Mouse (Mus musculus) olfactory bulb, adult 2 months (tissue): ENCODE data around the gene Lrig2. TPM values are rescaled to one million over a fixed set of nuclear protein-coding genes. Genes with fewer than 3 reads are reported as not detected.

ENCODE experiments used
- H3K27ac ChIP-seq: fragments of 200-500 bp; 2 replicates; pipeline ENCODE4 v1.5.1; 2012; ENCODE audit warnings: low read depth, low read length; ENCODE audit not compliant: insufficient read depth
- H3K4me1 ChIP-seq: fragments of 200-500 bp; 2 replicates; pipeline ENCODE4 v1.6.1; 2012; ENCODE audit warnings: low read length; ENCODE audit not compliant: control insufficient read depth, insufficient read depth
- H3K4me3 ChIP-seq: fragments of 200-500 bp; 2 replicates; pipeline ENCODE4 v1.5.1; 2012; ENCODE audit warnings: mild to moderate bottlenecking, low read depth, low read length, moderate library complexity; ENCODE audit not compliant: insufficient read depth
- CTCF ChIP-seq: fragments of 200-500 bp; IDR thresholded peaks from 2 replicates; pipeline ENCODE4 v1.5.1; 2012; ENCODE audit warnings: low read depth, mild to moderate bottlenecking, low read length, moderate library complexity; ENCODE audit not compliant: insufficient read depth
- POLR2A ChIP-seq: fragments of 200-500 bp; IDR thresholded peaks from 2 replicates; pipeline ENCODE4 v1.6.1; 2012; ENCODE audit warnings: mild to moderate bottlenecking, low read depth, low read length, moderate library complexity; ENCODE audit not compliant: insufficient read depth
- WGBS: fragments of 180-500 bp; shearing (Covaris S2); methylation state at CpG from one replicate; pipeline ENCODE4 v1.1.7; 2018; 5-methylcytosine and 5-hydroxymethylcytosine counted together
- polyA plus RNA-seq: library from polyadenylated mRNA; stranded (reverse); fragments of >200 nt; gene quantifications from 2 replicates; pipeline ENCODE4 v1.2.4, GENCODE M21; 2012; ENCODE audit warnings: low replicate concordance; ENCODE audit not compliant: missing spikeins, insufficient read depth, insufficient read length

Gene Lrig2
- polyA plus RNA-seq, 1 experiment = not detected

DNA sequence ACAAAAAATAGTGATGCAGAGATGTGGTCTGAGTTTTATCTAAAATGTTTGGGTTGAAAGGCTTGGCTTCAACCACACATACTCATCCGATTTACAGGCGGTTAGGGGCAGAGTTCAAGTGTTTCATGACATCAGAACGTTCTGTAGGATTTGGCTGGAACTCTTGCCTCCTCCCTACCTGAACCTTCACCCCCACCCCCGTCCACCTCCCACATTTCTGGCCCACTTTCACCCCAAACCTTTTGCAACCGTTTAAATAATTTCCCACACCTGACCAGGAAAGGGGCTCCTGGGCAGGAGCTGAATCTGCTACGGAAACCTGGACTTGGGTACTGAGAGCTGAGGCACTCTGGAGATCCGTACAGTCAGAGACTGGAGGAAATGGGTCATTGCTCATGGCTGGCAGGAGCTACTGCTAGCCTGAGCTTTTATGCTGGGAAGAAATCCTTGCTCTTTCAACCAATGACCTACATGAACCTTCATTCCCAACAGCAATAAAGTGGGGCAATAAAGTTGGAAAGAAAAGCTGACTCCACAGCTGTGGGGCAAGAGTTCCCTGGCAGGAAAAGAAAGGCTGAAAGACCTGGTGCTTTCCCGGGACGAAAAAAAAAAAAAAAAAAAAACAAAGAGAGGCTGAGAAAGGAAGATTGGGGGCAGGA is 28.9 kb upstream of the Lrig2 start:
- peaks cover 9% of the 10 kb centered on the region; the same call in 1 of the 2 replicates for H3K4me1 ChIP-seq
- no peak for TF ChIP-seq POLR2A
- no peak for TF ChIP-seq CTCF
- 0 out of 2 replicates have a peak overlapping the region, but pooled peaks have one; percentile 44 for H3K27ac ChIP-seq
- WGBS = 60% methylated on average over 9 of the region's 9 CpGs
- no peak overlapping the region for H3K4me3 ChIP-seq

DNA sequence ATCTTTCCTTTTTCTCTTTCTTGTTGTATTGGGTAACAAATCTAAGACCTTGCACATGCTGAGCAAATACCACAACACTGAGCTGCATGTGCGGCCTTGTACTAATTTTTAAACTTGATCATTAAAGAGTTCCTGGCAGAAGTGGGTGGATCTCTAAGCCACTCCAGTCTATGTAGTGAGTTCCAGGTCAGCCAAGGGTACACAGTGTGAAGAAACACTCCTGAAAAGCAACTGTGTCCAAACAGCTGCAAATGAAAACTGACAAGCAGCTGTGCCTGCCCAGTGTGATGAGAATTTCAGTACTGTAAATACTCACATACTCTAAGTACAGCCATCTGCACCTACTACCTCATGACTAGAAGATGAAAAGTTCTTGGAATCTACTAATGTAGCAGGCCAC is 21.5 kb upstream of the Lrig2 start:
- 96% methylated on average over 1 of the region's 1 CpGs for WGBS
- Histone ChIP-seq H3K27ac (no peak overlapping the region), H3K4me1 (no peaks in the 10 kb centered on the region), H3K4me3 (no peak overlapping the region)
- TF ChIP-seq CTCF = no peak
- TF ChIP-seq POLR2A = no peak

DNA sequence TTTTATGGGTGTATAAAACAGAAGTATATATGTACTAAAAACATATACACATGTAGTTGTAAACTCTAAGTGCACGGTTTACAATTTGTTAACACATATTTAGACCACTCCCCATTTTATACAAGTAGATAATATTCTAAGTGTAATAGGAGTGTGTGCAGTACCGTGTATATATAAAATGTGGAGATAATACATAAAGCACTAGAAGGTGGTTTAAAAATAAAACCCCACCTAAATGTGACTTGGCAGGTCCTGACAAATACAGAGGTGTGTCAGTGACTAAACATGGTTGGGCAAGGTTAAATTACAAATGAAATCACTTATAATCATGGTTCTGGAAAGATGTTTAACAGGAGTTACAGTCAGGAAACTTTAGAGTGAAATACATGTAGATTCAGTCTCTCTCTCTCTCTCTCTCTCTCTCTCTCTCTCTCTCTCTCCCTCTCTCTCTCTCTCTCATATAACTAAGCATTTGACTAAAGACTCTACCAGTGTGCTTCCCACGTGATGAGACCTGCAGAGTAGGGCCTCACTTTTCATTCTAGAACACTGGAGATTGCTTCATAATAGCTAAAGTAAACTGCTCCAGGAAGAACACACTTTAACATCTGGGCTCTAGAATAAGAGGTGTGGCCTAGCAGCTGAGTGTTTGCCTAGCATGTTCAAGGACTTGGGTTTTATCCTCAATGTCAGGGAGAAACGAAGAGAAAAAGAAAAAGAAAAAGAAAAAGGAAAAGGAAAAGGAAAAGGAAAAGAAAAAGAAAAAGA is 14.6 kb upstream of the Lrig2 start:
- Histone ChIP-seq H3K4me3 (no peak overlapping the region), H3K27ac (no peak overlapping the region), H3K4me1 (no peaks in the 10 kb centered on the region)
- TF ChIP-seq POLR2A (no peak), CTCF (no peak)
- WGBS = 87% methylated on average over 4 of the region's 4 CpGs

DNA sequence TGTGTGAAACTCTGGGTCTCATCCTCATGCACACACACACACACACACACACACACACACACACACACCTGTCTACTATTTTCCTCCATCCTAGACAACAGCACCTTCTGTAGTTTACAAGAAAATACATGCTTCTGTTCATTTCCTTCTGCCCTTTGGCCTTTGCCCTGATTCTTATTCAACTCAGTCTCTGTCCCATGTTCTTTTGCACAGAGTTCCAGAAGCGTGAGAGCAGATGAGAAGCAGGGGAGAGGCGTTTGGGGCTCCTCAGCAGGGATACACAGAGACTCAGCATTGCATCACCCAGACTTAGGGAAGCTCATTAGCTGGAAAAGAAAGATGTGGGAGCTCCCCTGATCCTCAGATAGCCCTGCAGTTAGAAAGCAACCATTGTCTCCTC is 13.8 kb upstream of the Lrig2 start:
- WGBS = 71% methylated on average over 2 of the region's 2 CpGs
- no peak overlapping the region for H3K4me3 ChIP-seq
- no peaks in the 10 kb centered on the region for H3K4me1 ChIP-seq
- no peak overlapping the region for H3K27ac ChIP-seq
- no peak for TF ChIP-seq POLR2A
- no peak for TF ChIP-seq CTCF

DNA sequence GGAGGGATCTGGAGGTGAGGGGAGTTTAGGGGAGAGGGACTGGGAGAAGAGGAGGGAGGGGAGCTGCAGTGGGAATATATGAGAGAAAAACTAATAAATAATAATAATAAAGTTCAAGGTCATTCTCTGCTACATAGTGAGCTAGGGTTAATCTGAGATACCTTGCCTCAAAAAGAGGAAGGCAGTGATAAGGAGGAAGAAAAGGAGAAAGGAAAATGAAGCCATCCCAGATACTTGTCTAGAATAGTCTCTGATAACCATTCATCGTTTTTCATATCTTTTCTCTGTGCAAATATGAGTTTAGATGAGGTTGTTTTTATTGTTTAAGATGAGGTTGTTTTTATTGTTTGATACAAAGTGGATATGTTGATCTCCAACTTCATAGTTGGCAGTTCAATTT is 13.3 kb upstream of the Lrig2 start:
- no peak for TF ChIP-seq POLR2A
- TF ChIP-seq CTCF = no peak
- 87% methylated on average over 1 of the region's 1 CpGs for WGBS
- Histone ChIP-seq H3K4me1 (no peaks in the 10 kb centered on the region), H3K4me3 (no peak overlapping the region), H3K27ac (no peak overlapping the region)

DNA sequence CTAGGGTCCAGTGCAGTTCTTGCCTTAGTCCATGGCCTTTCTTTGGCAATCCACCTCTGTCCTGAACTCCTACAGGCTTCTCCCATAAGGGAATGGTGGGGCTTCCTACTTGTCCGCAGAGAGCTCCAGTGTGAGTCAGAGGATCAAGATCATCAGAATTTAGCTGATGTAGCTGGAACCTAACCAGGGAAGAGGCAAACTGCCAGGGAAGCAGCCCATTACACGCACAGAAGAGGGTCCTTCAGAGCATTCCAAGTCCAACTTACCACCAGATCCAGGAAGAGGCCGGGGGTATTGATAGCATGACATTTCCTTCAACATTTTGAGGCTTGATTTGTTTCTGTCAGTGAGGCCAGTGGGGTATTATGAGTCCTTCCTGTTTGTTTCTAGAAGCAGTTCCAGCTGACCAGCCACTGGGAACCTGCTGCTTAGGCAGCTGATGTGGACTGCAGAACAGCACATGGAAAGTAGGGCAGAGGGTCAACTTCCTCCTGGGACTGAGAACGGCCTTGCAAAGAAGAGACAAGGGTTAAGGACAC is 11.7 kb upstream of the Lrig2 start:
- Histone ChIP-seq H3K4me1 (no peaks in the 10 kb centered on the region), H3K27ac (no peak overlapping the region), H3K4me3 (no peak overlapping the region)
- WGBS = 64% methylated on average over 4 of the region's 4 CpGs
- TF ChIP-seq CTCF (no peak), POLR2A (no peak)

DNA sequence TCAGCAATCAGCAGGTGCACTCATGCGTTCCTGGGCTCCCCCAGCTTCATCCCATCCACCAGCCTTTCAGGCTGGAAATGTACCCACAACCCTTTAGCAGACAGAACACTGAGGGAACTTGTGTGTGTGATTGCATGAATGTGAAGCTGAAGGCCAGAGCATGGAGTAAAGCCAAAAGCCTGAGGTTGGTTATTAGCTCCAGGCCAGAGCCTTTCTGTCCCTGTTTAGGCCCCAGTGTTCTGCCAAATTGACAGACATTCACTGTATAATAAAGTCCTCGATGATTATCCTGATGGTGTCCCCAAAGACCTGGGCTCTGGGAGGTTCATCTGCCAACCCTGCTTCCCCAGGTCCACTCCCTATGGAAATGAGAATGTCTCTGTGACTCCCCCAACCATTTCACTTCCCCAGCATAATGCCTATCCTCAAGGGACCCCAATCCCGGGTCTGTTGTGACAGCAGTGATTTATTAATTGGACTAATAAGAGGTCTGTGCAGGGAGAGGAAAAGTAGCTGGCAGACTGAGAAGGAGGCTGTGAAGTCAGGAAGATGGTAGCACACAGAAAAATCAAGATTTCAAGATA is 9.7 kb upstream of the Lrig2 start:
- Histone ChIP-seq H3K27ac (no peak overlapping the region), H3K4me1 (no peaks in the 10 kb centered on the region), H3K4me3 (no peak overlapping the region)
- WGBS = 25% methylated on average over 3 of the region's 3 CpGs
- TF ChIP-seq CTCF (no peak), POLR2A (no peak)

DNA sequence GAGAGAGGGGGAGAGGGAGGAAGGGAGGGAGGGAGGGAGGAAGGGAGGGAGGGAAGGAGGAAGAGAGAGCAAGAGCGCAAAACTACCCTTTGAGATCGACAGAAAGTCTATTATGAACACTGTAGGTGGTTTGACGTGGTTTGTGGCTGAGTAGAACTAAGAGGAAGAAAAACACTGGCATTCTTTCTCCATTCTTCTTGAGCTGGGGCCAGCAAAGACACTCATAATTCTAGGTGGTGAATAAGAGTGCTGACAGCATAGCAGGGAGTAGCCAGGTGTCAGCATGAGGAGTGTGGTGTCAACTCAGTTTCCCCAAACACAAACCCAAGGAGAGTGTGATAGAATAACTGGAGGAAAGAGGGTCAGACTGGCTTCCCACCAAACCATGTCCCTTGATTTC is 8.8 kb upstream of the Lrig2 start:
- no peak for TF ChIP-seq CTCF
- TF ChIP-seq POLR2A = no peak
- 63% methylated on average over 3 of the region's 3 CpGs for WGBS
- no peaks in the 10 kb centered on the region for H3K4me1 ChIP-seq
- no peak overlapping the region for H3K27ac ChIP-seq
- no peak overlapping the region for H3K4me3 ChIP-seq

DNA sequence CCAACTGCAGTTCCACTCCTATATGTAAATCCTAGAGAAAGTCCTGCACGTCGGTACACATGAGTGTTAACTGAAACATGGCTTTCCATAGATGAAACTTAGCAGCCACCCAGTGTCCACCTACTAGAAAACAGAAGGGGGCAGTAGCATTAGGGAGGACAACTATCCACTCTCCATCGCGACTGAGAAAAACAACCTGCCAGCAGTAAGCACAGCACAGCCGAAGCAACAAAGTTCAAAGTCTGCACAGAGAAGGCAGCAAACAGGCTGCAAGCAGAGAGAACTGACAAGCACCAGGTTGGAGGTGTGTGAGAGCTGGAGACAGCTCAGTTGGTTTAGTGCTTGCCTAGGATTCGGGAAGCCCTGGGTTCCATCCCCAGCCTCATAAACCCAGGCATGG is 7.2 kb upstream of the Lrig2 start:
- WGBS = 64% methylated on average over 6 of the region's 6 CpGs
- no peak overlapping the region for H3K27ac ChIP-seq
- no peak overlapping the region for H3K4me3 ChIP-seq
- no peak for TF ChIP-seq POLR2A
- TF ChIP-seq CTCF = no peak
- no peaks in the 10 kb centered on the region for H3K4me1 ChIP-seq
